Mouse (Mus musculus) embryonic facial prominence, embryonic 13.5 days (tissue): ENCODE measurements at regions not wholly inside any gene's neighbourhood (a gene's known extent, or its start where the extent isn't known, plus 50 kb on each side); places are given as distances from the start of the nearest gene placed in this dataset.
"Not testable (repeated sequence)": the region's sequence is repeated elsewhere in the genome, so short reads cannot be mapped to it uniquely, and the experiment has no call there.

Experiments used
- ATAC-seq: fragments of 200-750 bp; cut with Nextera tagmentation; 2 replicates; pipeline ENCODE4 v1.8.0; 2017; ENCODE audit warnings: low read depth; ENCODE audit not compliant: insufficient number of reproducible peaks, insufficient read depth, low FRiP score, low TSS enrichment
- H3K27ac ChIP-seq: fragments of 300-500 bp; sonication (generic); 2 replicates; pipeline ENCODE4 v1.5.1; 2015; ENCODE audit warnings: moderate library complexity, mild to moderate bottlenecking, inconsistent platforms
- H3K27me3 ChIP-seq: fragments of 300-500 bp; sonication (generic); 2 replicates; pipeline ENCODE4 v1.6.1; 2015; ENCODE audit warnings: mild to moderate bottlenecking, inconsistent platforms
- H3K36me3 ChIP-seq: fragments of 300-500 bp; sonication (generic); 2 replicates; pipeline ENCODE4 v1.6.1; 2015; ENCODE audit warnings: mild to moderate bottlenecking, inconsistent platforms
- H3K4me1 ChIP-seq: fragments of 300-500 bp; sonication (generic); 2 replicates; pipeline ENCODE4 v1.6.1; 2015; ENCODE audit warnings: inconsistent platforms
- H3K4me2 ChIP-seq: fragments of 300-500 bp; sonication (generic); 2 replicates; pipeline ENCODE4 v1.6.1; 2015; ENCODE audit warnings: moderate library complexity, mild to moderate bottlenecking, inconsistent platforms
- H3K4me3 ChIP-seq: fragments of 300-500 bp; sonication (generic); 2 replicates; pipeline ENCODE4 v1.5.1; 2015; ENCODE audit warnings: mild to moderate bottlenecking, inconsistent platforms
- H3K9ac ChIP-seq: fragments of 300-500 bp; sonication (generic); 2 replicates; pipeline ENCODE4 v1.6.1; 2015; ENCODE audit warnings: mild to moderate bottlenecking, inconsistent platforms
- H3K9me3 ChIP-seq: fragments of 300-500 bp; sonication (generic); 2 replicates; pipeline ENCODE4 v1.6.1; 2016; ENCODE audit warnings: inconsistent platforms
- WGBS: fragments of 180-500 bp; shearing (Covaris S2); methylation state at CpG from one replicate; pipeline ENCODE4 v1.1.7; 2015; ENCODE audit warnings: mixed read lengths; 5-methylcytosine and 5-hydroxymethylcytosine counted together

DNA sequence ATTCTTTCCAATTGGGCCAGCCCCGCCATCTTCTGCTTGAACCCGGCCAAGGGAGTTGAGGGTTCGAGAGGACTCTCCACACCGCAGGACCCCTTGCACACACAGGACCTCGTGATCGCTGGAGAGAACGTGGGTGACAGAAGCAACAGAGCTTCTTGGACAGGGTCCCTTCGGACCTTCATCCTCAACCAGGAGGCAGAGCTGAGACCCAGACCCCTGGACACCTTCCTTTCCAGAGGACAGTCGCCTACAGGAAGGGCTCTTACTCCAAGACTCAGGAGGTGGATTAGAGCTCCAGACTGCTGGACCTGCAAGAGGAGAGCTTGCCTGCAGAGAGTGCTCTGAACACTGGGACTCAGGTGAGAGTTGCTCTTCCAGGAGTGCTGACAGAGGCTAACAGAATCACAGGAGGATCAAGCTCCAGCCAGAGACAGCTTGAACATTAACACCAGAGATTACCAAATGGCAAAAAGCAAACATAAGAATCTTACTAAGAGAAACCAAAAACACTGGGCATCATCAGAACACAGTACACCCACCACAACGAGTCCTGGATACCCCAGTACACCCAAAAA lies 99.3 kb upstream of the Arid1b start:
- not testable (repeated sequence) for H3K9me3 ChIP-seq, H3K9ac ChIP-seq, H3K27me3 ChIP-seq, H3K27ac ChIP-seq, H3K4me2 ChIP-seq, H3K4me1 ChIP-seq, H3K36me3 ChIP-seq, H3K4me3 ChIP-seq, ATAC-seq
- 91% methylated on average over 10 of the region's 10 CpGs for WGBS

DNA sequence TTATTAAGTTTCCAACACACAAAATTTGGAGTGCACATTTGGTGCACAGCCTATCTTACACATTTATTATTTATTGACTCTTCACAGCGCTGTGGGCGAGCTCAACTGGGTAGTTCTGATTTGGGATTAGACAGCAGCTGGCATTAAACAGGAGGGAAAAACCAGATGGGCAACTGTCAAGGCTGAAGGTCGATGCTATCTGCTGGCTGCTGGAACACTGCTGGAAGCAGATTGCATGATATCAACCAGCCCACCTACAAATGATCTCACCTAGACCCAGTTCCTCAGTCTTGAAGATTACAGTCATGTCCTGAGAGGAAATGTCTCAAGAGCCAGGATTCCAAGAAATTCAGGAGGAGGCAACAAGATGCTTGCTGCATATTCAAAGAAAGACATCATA lies 91.0 kb upstream of the Arid1b start:
- 80% methylated on average over 3 of the region's 3 CpGs for WGBS
- Histone ChIP-seq H3K9ac (no peak overlapping the region), H3K4me2 (no peak overlapping the region), H3K4me3 (no peak overlapping the region), H3K4me1 (peaks cover 8% of the 10 kb centered on the region; the same call in 1 of the 2 replicates), H3K27ac (no peak overlapping the region), H3K36me3 (no peaks in the 10 kb centered on the region), H3K9me3 (no peaks in the 10 kb centered on the region), H3K27me3 (no peaks in the 10 kb centered on the region)
- no peak for ATAC-seq

DNA sequence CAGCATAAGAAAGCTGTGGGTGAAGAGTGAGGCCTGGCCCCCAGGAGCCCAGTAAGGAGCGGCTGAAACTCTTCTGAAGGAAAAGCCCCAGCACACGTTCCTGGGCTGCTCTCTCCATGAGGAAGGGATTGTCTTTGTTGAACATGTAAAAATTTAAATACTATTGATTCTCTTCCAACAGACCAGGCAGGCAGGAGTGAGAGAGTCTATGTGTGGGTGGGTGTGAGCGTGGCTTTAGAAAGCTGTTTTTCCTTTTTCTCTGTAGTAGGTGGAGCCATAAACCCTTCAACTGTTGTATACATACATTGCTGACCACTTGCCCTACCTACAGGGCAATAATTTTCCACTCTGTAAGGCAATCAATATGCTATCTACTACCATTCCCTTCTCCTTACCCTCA lies 87.6 kb upstream of the Arid1b start:
- H3K4me3 ChIP-seq, result no peak overlapping the region
- peak overlapping the region; percentile 98; the same call in 1 of the 2 replicates for H3K27ac ChIP-seq
- H3K27me3 ChIP-seq, result no peaks in the 10 kb centered on the region
- WGBS, result 37% methylated on average over 3 of the region's 3 CpGs
- no peaks in the 10 kb centered on the region for H3K36me3 ChIP-seq
- H3K4me1 ChIP-seq, result peaks cover 8% of the 10 kb centered on the region; the same call in 1 of the 2 replicates
- ATAC-seq, result no peak
- H3K9me3 ChIP-seq, result no peaks in the 10 kb centered on the region
- H3K4me2 ChIP-seq, result no peak overlapping the region
- H3K9ac ChIP-seq, result no peak overlapping the region

DNA sequence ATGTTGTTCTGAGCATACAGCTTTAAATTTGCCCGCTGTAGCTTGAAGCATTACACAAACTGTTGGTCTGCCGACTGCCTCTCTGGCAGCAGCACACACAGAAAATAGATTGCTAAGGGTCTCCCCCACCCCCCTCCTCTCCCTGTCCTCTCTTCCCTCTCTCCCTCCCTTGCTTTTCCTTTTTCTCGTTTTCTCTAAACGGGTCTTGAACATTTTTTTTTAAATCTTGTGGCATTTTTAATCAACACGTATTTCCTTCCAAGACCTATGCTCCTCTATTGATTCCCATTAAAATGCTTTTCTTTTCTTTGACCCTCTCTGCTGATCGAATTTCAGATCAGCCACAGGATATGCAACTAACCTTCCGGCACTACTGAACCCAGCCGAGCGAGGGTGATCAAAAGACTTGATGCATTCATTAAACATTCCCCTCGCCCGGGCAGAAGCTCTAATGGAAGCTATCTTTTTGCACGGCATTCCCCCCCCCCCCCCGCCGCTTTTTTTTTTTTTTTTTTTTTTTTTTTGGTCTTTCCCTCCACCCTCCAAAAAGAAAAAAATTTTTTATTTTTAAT lies 86.9 kb upstream of the Arid1b start:
- Histone ChIP-seq H3K27ac (peak overlapping the region; percentile 98), H3K9ac (peak overlapping the region; percentile 64), H3K4me2 (peak overlapping the region; percentile 75), H3K27me3 (no peaks in the 10 kb centered on the region), H3K9me3 (no peaks in the 10 kb centered on the region), H3K36me3 (no peaks in the 10 kb centered on the region), H3K4me3 (peak overlapping the region; percentile 57), H3K4me1 (peaks cover 8% of the 10 kb centered on the region; the same call in 1 of the 2 replicates)
- ATAC-seq, result no peak
- under 1% methylated on average over 14 of the region's 14 CpGs for WGBS

DNA sequence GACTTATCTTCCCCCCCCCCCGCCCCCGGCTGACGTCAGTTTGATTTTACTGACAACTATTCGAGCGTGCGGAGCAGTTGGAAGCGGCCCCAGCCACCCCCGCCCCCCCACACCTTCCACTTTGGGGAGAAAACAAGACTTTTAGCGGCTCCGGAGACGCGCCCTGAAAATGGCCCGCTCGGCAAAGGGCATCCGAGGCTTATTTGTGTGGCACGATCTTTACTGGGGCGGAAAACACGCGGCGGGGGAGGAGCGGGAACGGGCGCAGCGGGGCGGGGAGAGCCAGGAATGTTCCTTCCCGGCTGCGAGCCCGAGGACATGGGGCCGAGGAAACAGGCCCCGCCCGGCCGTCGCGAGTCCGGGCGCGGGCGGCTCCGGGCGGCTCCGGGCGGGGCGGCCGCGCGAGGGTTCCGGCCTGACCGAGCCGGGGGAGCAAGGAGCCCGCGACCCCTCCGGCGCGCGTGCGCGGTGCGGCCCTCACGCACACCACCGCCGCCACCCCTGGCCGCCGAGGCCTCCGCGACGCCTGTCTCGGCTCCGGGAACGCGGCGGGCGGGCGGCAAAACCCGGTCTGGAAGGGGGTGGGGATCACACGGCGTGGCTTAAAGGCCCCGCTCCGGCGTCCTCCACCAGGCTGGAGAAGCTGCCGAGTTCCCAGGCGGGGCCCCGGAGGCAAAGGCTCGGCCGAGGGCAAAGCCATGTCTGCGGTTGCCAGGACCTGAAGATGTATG lies 86.1 kb upstream of the Arid1b start:
- Histone ChIP-seq H3K4me3 (peak overlapping the region; percentile 57), H3K4me1 (peaks cover 8% of the 10 kb centered on the region; the same call in 1 of the 2 replicates), H3K27me3 (no peaks in the 10 kb centered on the region), H3K36me3 (no peaks in the 10 kb centered on the region), H3K9ac (peak overlapping the region; percentile 85), H3K27ac (peak overlapping the region; percentile 98), H3K4me2 (peak overlapping the region; percentile 75), H3K9me3 (no peaks in the 10 kb centered on the region)
- ATAC-seq, result peak; percentile 91
- under 1% methylated on average over 85 of the region's 85 CpGs for WGBS

DNA sequence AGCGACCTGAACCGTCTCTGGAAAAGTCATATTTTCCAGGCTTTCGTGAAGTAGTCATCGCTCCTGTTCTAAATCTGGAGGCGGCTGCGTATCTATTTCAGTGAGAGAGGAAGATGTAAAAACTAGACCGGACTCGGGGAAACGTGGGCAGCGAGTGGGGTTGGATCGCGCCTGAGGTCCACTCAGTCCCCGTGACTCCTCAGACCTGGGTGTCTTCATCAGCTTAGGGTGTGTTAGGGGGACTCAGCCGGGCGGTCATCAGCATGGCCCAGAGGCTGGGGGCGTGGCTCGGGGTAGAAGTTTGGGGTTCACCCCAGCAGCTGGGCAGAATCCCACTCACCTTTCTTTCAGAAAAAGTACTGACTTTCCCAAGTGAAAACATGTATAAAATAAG lies 85.6 kb upstream of the Arid1b start:
- 2% methylated on average over 17 of the region's 17 CpGs for WGBS
- ATAC-seq, result 0 out of 2 replicates have a peak, but pooled peaks have one; percentile 27

DNA sequence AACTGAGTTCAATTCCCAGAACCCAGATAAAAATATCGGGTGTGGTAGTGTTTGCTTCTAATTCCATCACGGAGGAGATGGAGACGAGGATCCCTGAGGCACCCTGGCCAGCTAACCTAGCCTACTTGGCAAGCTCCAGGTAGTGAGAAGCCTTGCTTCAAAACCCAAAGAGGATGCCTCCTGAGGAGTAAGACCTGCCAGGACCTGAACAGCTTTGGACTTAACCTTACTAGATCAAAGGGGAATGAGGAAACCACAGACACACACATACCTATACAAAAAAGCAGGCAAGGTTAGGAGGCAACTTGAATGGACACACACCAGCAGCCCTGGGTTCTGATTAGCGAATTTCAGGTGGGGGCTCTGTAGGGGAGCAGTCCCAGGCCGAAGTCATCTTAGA lies 84.0 kb upstream of the Arid1b start:
- Histone ChIP-seq H3K27me3 (no peaks in the 10 kb centered on the region), H3K4me3 (no peak overlapping the region), H3K9me3 (no peaks in the 10 kb centered on the region), H3K4me2 (no peak overlapping the region), H3K36me3 (no peaks in the 10 kb centered on the region), H3K9ac (no peak overlapping the region), H3K4me1 (peaks cover 8% of the 10 kb centered on the region; the same call in 1 of the 2 replicates), H3K27ac (no peak overlapping the region)
- 77% methylated on average over 5 of the region's 5 CpGs for WGBS
- no peak for ATAC-seq

More for the DNA sequence above, 85.6 kb upstream of the Arid1b start:
- Histone ChIP-seq H3K4me2 (peak overlapping the region; percentile 75), H3K4me1 (peaks cover 8% of the 10 kb centered on the region; the same call in 1 of the 2 replicates), H3K9ac (peak overlapping the region; percentile 85), H3K27me3 (no peaks in the 10 kb centered on the region), H3K4me3 (peak overlapping the region; percentile 57), H3K9me3 (no peaks in the 10 kb centered on the region), H3K27ac (peak overlapping the region; percentile 98), H3K36me3 (no peaks in the 10 kb centered on the region)

DNA sequence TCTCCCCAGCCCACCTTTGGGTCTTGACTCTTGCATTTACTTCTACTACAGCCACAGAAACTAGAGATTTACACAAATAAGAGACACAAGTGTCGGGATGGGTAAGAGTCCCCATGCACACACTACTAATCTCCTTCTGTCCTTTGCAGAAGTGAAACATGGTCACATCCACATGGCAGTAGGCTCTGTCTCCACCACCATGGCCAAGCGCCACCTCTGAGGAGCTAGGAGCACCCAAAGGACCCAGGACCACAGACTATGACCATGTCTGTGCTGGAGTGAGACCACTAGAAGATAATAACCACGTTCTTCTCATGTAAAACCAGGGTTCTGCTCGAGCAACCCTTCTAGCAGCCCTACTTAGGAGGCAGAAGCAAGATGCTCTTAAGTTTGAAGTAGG lies 81.1 kb upstream of the Arid1b start:
- no peak for ATAC-seq
- WGBS, result 85% methylated on average over 4 of the region's 4 CpGs
- no peaks in the 10 kb centered on the region for H3K9me3 ChIP-seq
- H3K36me3 ChIP-seq, result no peaks in the 10 kb centered on the region
- H3K4me1 ChIP-seq, result no peaks in the 10 kb centered on the region
- no peak overlapping the region for H3K4me3 ChIP-seq
- H3K27me3 ChIP-seq, result no peaks in the 10 kb centered on the region
- no peak overlapping the region for H3K4me2 ChIP-seq
- no peak overlapping the region for H3K27ac ChIP-seq
- no peak overlapping the region for H3K9ac ChIP-seq

DNA sequence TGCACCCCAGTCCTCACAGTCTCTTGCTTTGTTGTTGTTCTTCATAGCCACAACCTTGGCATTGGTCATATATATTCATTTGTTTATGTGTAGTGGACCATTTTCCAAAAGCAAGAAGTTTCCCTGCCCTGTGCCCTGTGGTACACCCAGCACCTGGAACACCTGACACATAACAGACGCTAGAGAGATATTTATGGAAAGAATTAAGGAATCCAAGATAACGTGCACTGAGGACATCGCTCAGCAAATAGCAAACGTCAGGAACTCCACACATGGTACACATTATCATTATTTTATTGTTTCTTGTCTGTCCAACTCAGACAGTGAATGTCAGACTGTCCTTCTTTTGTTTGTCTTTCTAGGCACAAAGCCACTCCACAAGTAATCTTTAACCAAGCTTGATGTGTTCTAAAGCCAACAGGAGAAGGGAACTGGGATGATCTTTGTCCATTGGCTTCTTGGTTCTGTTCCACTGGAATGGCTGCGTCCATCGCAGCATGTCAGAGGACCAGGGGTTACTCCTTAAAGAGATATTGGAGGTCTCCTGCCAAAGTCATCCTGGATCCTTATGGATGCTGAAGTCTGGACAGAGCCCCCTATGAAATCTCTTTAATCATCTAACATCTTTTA lies 74.2 kb upstream of the Arid1b start:
- Histone ChIP-seq H3K4me1 (no peaks in the 10 kb centered on the region), H3K36me3 (no peaks in the 10 kb centered on the region), H3K27ac (no peak overlapping the region), H3K27me3 (no peaks in the 10 kb centered on the region), H3K9me3 (no peaks in the 10 kb centered on the region), H3K9ac (no peak overlapping the region), H3K4me2 (no peak overlapping the region), H3K4me3 (no peak overlapping the region)
- 64% methylated on average over 6 of the region's 6 CpGs for WGBS
- no peak for ATAC-seq

DNA sequence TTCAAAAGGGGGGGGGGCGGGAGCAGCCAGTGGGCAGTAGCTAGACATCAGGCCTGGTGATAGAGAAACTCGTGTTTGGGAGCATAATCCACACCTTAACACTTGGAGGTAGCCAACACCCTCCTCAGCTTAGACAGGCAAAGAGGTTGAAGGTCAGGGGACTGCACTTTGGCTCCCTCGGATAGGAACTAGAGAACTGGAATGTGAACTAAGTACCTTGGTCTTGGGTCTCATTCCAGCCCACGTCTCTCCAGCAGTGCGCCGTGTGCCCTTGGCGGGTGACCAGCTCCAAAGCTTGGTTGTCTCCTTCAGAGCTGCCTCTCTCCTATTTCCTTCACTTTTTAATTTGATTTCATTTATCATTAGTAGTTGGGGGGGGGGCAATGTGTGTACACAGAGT lies 73.0 kb upstream of the Arid1b start:
- no peak for ATAC-seq
- no peaks in the 10 kb centered on the region for H3K9me3 ChIP-seq
- H3K4me2 ChIP-seq, result no peak overlapping the region
- H3K9ac ChIP-seq, result no peak overlapping the region
- H3K27me3 ChIP-seq, result no peaks in the 10 kb centered on the region
- no peak overlapping the region for H3K4me3 ChIP-seq
- 80% methylated on average over 7 of the region's 7 CpGs for WGBS
- no peaks in the 10 kb centered on the region for H3K36me3 ChIP-seq
- H3K27ac ChIP-seq, result no peak overlapping the region
- no peaks in the 10 kb centered on the region for H3K4me1 ChIP-seq

DNA sequence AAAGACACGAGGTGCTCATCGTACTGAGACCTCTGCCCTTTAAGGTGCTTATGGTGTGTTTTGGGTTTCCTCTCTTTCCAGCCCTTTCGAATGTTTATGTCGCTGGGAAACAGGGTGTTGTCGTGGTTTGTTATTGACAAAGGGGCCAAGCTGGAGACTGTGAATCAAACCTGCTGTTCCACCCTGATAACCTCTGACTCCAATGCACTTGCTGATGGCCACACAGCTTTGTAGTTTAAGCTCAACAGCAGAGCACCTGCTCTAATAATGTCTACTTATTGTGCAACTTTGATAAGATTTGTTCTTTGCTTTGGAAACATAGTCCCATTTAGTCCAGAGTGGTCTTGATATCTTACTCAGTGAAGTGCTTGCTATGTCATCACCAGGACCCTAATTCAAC lies 65.5 kb upstream of the Arid1b start:
- no peaks in the 10 kb centered on the region for H3K9me3 ChIP-seq
- H3K4me3 ChIP-seq, result no peak overlapping the region
- H3K36me3 ChIP-seq, result no peaks in the 10 kb centered on the region
- no peak for ATAC-seq
- H3K27me3 ChIP-seq, result no peaks in the 10 kb centered on the region
- no peak overlapping the region for H3K4me2 ChIP-seq
- 75% methylated on average over 5 of the region's 5 CpGs for WGBS
- H3K9ac ChIP-seq, result no peak overlapping the region
- no peak overlapping the region for H3K27ac ChIP-seq
- no peaks in the 10 kb centered on the region for H3K4me1 ChIP-seq
